Mouse (Mus musculus) spleen, adult 10 weeks (tissue): ENCODE data around the gene Nfe2. TPM values are rescaled to one million over a fixed set of nuclear protein-coding genes. Genes with fewer than 3 reads are reported as not detected.

Experiments
- polyA plus RNA-seq: library from polyadenylated mRNA; stranded (reverse); fragments of 350-450 nt; fragmentation: Illumina TruSeq; extraction: RNeasy Lipid Tissue Mini Kit (QIAGEN cat#74804); gene quantifications from one replicate; pipeline ENCODE4 v1.2.3, GENCODE M21; 2015; ENCODE audit warnings: low replicate concordance; ENCODE audit not compliant: insufficient read depth

Nfe2 gene
- 28.4 TPM for polyA plus RNA-seq

DNA sequence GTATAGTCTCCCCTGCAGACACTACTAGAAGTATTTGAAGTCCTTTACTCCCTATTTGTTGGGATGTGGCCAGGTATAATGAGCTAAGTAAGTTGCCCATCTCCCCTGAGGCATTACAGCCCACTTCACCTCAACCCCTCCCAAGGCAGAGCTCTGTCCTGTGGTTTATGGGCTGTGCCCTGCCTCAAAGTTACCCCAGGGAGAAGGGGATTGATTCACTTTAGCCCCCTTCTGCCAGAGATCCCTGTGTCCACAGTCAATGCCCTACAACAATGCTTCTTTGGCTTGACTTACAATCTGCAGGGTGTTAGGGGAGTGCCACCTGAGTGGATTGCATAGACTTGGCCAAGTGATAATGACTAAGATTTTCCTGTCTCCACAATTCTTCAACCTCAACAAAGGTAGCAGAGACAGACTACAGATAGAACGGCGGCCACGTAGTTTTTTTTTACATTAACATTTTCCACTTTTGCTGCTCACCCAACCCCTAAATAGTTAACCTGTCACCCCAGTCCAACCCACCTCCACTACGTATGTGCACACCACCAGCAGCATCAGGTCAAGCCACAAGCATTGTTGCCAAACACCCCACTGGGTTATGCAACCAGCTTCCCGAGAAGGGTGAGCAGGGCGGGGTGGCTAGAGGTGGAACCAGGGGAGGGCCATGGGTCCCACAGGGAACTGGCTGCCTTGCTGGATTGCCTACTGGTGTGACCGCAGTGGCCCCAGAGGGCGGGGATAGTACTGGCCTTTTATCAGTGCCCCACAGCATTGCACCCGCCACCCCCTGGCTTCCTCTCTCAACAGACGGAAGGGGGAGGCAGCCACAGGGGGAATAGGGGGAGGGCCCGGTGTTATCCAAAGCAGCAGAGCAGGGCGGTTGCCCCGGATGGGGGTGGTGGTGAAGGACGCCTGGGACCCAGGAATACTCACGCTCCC, at the start of gene Nfe2:
Nfe2 (minus strand) TSS at position 614 of the 939 bp plus-strand sequence.

DNA sequence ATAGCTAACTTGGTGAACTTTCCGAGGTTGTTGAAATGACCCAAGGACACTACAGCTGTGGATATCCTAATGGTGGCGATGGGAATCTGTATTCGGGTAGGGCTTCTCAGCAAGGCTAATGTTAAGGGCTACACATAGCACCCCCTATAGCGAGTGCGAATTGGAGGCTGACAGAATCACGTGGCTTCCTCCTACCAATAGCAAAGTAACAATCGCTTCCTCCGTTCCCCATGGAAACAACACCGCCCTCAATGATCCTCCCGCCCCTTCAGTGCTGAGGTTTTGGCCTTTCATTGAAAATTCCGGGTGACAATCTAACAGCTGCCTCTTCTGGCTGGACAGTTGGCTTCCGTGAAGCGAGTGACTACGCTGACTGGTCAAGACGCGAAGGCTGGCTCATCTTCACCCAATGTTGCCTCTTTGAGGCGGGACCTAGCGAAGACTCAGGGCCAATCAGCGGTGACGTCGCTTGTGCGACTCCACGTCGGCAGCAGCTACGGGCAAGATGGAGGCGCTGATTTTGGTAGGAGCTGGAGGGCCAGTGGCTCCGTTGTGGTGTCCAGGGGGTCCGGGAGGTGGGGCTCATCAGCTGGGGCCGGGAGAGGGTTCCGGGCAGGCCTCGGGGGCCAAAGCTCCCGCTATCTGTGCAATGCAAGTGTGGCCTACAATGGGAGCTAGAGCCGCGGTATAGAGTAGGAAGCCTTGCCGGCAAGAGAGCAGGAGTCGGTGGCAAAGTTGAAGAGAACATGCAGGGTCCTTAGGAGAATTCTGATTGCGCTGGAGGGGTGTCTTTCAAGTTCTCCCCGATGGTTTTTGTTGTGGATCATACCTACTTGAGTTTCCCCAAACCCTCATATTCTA, 14.4 kb upstream of the Nfe2 start, which contains the start of gene Copz1:
Copz1 (plus strand) TSS at position 296 of the 861 bp plus-strand sequence.

DNA sequence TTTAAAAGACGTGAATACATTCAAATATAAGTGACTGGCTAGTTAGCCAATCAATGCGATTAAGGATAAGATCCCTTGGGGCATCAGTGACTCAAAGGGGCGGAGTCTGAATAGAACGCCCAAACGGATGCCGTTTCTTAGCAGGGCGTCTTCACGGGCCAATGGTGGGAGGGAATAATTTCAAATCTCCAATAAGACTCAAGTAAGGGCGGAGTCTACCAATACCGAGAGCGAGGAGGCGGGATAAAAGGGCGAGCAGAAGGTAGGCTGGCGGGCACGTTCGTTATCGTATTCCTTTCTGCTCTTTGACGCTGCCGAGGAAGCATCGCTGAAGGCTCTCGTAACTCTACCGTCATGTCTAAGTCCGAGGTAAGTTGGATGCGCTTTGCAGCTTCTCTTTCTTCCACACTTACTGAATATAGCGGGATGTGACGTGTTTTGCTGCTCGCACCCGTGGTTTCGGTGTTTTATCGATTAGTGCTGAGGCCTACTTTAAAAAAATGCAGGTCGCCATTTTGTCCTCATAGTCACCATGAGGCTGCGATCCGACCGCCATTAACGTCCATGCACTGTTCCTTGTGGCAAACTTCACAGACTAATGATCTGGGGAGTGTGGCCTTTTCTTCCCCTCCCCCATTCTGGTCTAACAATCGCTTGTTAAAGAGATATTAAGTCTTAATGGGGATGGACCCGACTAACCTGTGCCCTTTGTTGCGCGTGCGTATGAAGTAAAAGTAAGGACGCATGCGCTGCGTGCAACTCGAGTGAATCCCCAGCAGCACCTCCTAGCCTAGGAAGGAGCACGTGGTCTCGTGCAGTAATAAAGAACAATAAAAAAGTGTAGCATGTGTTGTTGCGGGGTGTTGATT, 17.8 kb downstream of the Nfe2 start, which contains the start of gene Hnrnpa1:
Hnrnpa1 (plus strand) TSS at position 273 of the 869 bp plus-strand sequence.

DNA sequence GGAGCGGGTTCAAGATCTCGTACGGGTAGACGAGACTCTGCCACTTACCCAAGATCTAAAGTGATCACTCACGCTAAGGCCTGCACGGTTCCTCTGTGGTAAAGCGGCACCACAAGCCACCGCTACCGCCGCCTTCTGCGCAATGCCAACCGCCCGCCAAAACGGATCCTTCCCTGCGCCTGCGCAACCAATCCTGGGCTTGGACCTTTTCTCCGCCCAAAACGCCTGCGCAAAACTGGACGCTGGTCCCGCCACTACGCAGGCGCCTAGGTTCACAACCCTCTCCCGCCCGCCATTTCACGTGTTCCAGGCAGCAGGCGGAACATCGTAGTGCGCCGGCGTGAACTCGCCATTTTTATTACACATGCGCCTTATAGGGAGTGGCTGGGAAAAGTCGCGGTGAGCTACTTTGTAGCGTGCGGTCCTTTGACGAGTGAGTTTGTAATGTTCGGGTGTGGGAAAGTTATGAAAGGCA, 18.5 kb downstream of the Nfe2 start, which contains the start of gene Cbx5:
Cbx5 (minus strand) TSS at position 132 of the 475 bp plus-strand sequence.

Other genes with a start within 250 kb of the Nfe2 start
- 0.50 TPM for gene Hoxc4, start 239.5 kb downstream of the Nfe2 start, polyA plus RNA-seq
- gene Smug1, start 91.3 kb downstream of the Nfe2 start, polyA plus RNA-seq, result 16.0 TPM
- gene Cbx5, start 18.6 kb downstream of the Nfe2 start, polyA plus RNA-seq, result 73.3 TPM
- 835 TPM for gene Hnrnpa1, start 18.0 kb downstream of the Nfe2 start, polyA plus RNA-seq
- gene Copz1, start 14.3 kb upstream of the Nfe2 start, polyA plus RNA-seq, result 147 TPM
- gene Gpr84, start 52.2 kb upstream of the Nfe2 start, polyA plus RNA-seq, result not detected
- gene Zfp385a, start 81.7 kb upstream of the Nfe2 start, polyA plus RNA-seq, result 6.2 TPM
- gene Itga5, start 108.4 kb upstream of the Nfe2 start, polyA plus RNA-seq, result 4.0 TPM
- not detected for gene Gtsf1, start 172.1 kb upstream of the Nfe2 start, polyA plus RNA-seq
- gene Gtsf2, start 190.1 kb upstream of the Nfe2 start, polyA plus RNA-seq, result not detected
- gene Nckap1l, start 195.4 kb upstream of the Nfe2 start, polyA plus RNA-seq, result 237 TPM
- gene Pde1b, start 244.6 kb upstream of the Nfe2 start, polyA plus RNA-seq, result 39.4 TPM